ENCODE assay signal across 20 mouse cellular contexts in the genomic region with DNA sequence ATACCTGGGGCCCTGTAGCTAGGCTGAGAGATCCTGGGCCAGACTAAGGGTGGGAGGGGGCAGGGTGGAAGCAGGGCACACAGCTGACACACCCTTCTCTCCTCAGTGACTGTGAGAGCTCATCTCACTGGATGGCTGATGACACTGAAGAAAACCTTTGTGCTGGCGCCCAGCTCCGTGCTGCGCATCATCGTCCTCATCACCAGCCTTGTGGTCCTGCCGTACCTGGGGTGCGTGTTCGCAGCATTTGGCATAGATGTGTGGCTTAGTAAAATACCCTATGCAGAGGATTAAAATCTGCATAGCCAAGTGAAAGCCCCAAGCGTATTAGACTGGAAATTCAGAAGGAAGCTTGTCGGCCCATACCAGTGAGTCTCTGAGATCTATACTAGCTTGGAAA. TPM values are rescaled to one million over a fixed set of nuclear protein-coding genes. Genes with fewer than 3 reads are reported as not detected.
A peak's percentile ranks its signal among the peaks of the same experiment; 100 is the strongest.
DNase-seq lines count a peak whose midpoint lies in the region; TF ChIP-seq lines count a peak whose summit lies in the region.
"Had no signal": no experiment of that assay in that cellular context is flagged by ENCODE, and none has a peak within 500 bp of the region (broad histone marks: within the 10 kb centered on the region; RNA-seq: fewer than 3 reads in every experiment).

No protein-coding gene starts in this region.

- no peak for TF ChIP-seq EP300 in heart, adult 2 months (IDR thresholded peaks at IDR 0.05; ENCODE audit: insufficient read depth, low read depth, low read length)

- peak; percentile 92 for DNase-seq in heart, adult 11 months
- DNase-seq in heart, adult 2 months: no peak
- no peak for DNase-seq in left cerebral cortex, adult 2 months (ENCODE audit: extremely low spot score in 1 of 2, low spot score in 2 of 2)
- no peak for DNase-seq in left cerebral cortex, postnatal 36 days (ENCODE audit: low spot score in 2 of 2)
- DNase-seq: adrenal gland, adult 8-10 months; adrenal gland, postnatal 14 days; adrenal gland, postnatal 36 days; B cell, adult 2 months; cerebellum, adult 11-12 months; cerebellum, adult 2 months; cerebellum, adult 9-10 months; cerebellum, postnatal 10 days; cerebellum, postnatal 25 days had no signal

- TF ChIP-seq POLR2A in heart, adult 2 months (IDR thresholded peaks at IDR 0.05; ENCODE audit: insufficient read depth, low read depth, low read length): no peak
- peak; percentile 6 for TF ChIP-seq POLR2A in myocyte (IDR thresholded peaks at IDR 0.05; ENCODE audit: insufficient read length, low read depth)

- intact Hi-C loops in heart, adult 2 months (cut with DNase I): loop anchor here (5.0 kb wide), 1 partner anchor 51 kb away; no protein-coding TSS in a partner anchor
- intact Hi-C loops in left cerebral cortex, adult 2 months (cut with DNase I): no loop called here
- intact Hi-C loops in left cerebral cortex, postnatal 36 days (cut with DNase I): no loop called here

- H3K9ac ChIP-seq in heart, adult 2 months (ENCODE audit: low read depth, low read length): no peak overlapping the region
- H3K9ac ChIP-seq: embryonic facial prominence, embryonic 12.5 days; forebrain, embryonic 13.5 days; forebrain, embryonic 15.5 days had no signal

- no peak overlapping the region for H3K27ac ChIP-seq in heart, adult 2 months
- H3K27ac ChIP-seq in left cerebral cortex, adult 2 months: peak overlapping the region; percentile 25
- H3K27ac ChIP-seq: embryonic facial prominence, embryonic 10.5 days; embryonic facial prominence, embryonic 12.5 days; forebrain, embryonic 13.5 days; forebrain, embryonic 15.5 days had no signal

- peaks cover 12% of the 10 kb centered on the region for H3K36me3 ChIP-seq in heart, adult 2 months (ENCODE audit: control insufficient read depth, insufficient read depth, low read length)
- H3K36me3 ChIP-seq in myocyte (ENCODE audit: control insufficient read depth, insufficient read depth): peaks cover 62% of the 10 kb centered on the region

- no peak overlapping the region for H3K4me2 ChIP-seq in myocyte (ENCODE audit: low read depth)
- H3K4me2 ChIP-seq: embryonic facial prominence, embryonic 12.5 days; forebrain, embryonic 13.5 days; forebrain, embryonic 15.5 days had no signal

- no peak for TF ChIP-seq CTCF in heart, adult 2 months (IDR thresholded peaks at IDR 0.05)
- no peak for TF ChIP-seq CTCF in left cerebral cortex, adult 2 months (IDR thresholded peaks at IDR 0.05)

- no peak overlapping the region for H3ac ChIP-seq in myocyte (ENCODE audit: control insufficient read depth, insufficient read length)

- H3K27me3 ChIP-seq in heart, adult 2 months (ENCODE audit: control insufficient read depth, insufficient read depth, low read length): no peaks in the 10 kb centered on the region
- H3K27me3 ChIP-seq in myocyte (ENCODE audit: control insufficient read depth, insufficient read depth, insufficient read length): no peaks in the 10 kb centered on the region
- H3K27me3 ChIP-seq: CH12.LX; embryonic facial prominence, embryonic 12.5 days; forebrain, embryonic 13.5 days; forebrain, embryonic 15.5 days; Patski had no signal

- H3K79me2 ChIP-seq in heart, adult 2 months (replicated peaks; ENCODE audit: control insufficient read depth, insufficient read depth, low read length): no peaks in the 10 kb centered on the region
- no peaks in the 10 kb centered on the region for H3K79me2 ChIP-seq in myocyte (ENCODE audit: control insufficient read depth, insufficient read depth)

- no peak overlapping the region for H3K4me3 ChIP-seq in heart, adult 2 months
- H3K4me3 ChIP-seq in left cerebral cortex, adult 2 months: no peak overlapping the region
- no peak overlapping the region for H3K4me3 ChIP-seq in myocyte
- H3K4me3 ChIP-seq: embryonic facial prominence, embryonic 10.5 days; embryonic facial prominence, embryonic 12.5 days; forebrain, embryonic 13.5 days; forebrain, embryonic 15.5 days had no signal

- peaks cover 6% of the 10 kb centered on the region; the same call in 1 of the 2 replicates for H3K4me1 ChIP-seq in heart, adult 2 months (ENCODE audit: control insufficient read depth, insufficient read depth, low read length)

- WGBS in heart, adult 2 months: 97% methylated on average over 9 of the region's 9 CpGs

TF ChIP-seq in myocyte, 11 proteins besides CTCF, POLR2A, EP300 and RAD21:
- no peak for TF ChIP-seq MAX (IDR thresholded peaks at IDR 0.05; ENCODE audit: low read depth)
- TF ChIP-seq TCF3 (IDR thresholded peaks at IDR 0.05; ENCODE audit: insufficient read length, low read depth): no peak
- TF ChIP-seq CEBPB (IDR thresholded peaks at IDR 0.05; ENCODE audit: insufficient read depth, poor library complexity, severe bottlenecking): no peak
- TF ChIP-seq TCF12 (IDR thresholded peaks at IDR 0.05; ENCODE audit: insufficient read depth, poor library complexity, severe bottlenecking): no peak
- no peak for TF ChIP-seq REST (IDR thresholded peaks at IDR 0.05; ENCODE audit: insufficient read depth, insufficient read length)
- TF ChIP-seq MYOG (IDR thresholded peaks at IDR 0.05; ENCODE audit: control insufficient read depth in 1 of 3, insufficient read depth in 1 of 3, insufficient read length in 2 of 3, low read depth in 2 of 3): no peak
- no peak for TF ChIP-seq E2F4 (IDR thresholded peaks at IDR 0.05; ENCODE audit: insufficient read depth)
- TF ChIP-seq POLR2AphosphoS2 (IDR thresholded peaks at IDR 0.05; ENCODE audit: insufficient read length, low read depth): no peak
- TF ChIP-seq USF1 (IDR thresholded peaks at IDR 0.05; ENCODE audit: low read depth): no peak
- TF ChIP-seq MYOD1 (IDR thresholded peaks at IDR 0.05; ENCODE audit: control insufficient read depth in 1 of 3, insufficient read length in 2 of 3, low read depth in 2 of 3): no peak
- no peak for TF ChIP-seq SRF (IDR thresholded peaks at IDR 0.05; ENCODE audit: control insufficient read depth, insufficient read length, low read depth)

RNA-seq across cellular contexts. Expression of a gene that starts 39.7 kb away (rescaled TPM):
- total RNA-seq in heart, adult 2 months (2021): 10 to 100 TPM; 24.6 to 26.1 TPM
- 18.7 and 22.5 TPM in 2 replicates for polyA plus RNA-seq in heart, adult 2 months (2012; rRNA removed)
- total RNA-seq in left cerebral cortex, adult 2 months (2021): 10 to 100 TPM; 18.8 to 21.4 TPM
- total RNA-seq in left cerebral cortex, postnatal 36 days (2021): 10 to 100 TPM; 20.5 to 25.8 TPM
- 36.9 TPM for polyA plus RNA-seq in myocyte (2012; fragmentation: generic; extraction: Trizol)
